Mouse (Mus musculus) lung, embryonic 16.5 days (tissue): ENCODE data around the gene 2210407C18Rik. TPM values are rescaled to one million over a fixed set of nuclear protein-coding genes. Genes with fewer than 3 reads are reported as not detected.

ENCODE experiments used
- ATAC-seq: fragments of 200-750 bp; cut with Nextera tagmentation; 2 replicates; pipeline ENCODE4 v1.8.0; 2017; ENCODE audit warnings: low read depth, mild to moderate bottlenecking, moderate library complexity
- H3K27ac ChIP-seq: fragments of 300-500 bp; sonication (generic); 2 replicates; pipeline ENCODE4 v1.5.1; 2014; ENCODE audit warnings: mild to moderate bottlenecking, control low read depth, low read length
- H3K27me3 ChIP-seq: fragments of 300-500 bp; sonication (generic); 2 replicates; pipeline ENCODE4 v1.6.1; 2014; ENCODE audit warnings: low read depth, low read length, mixed read lengths; ENCODE audit not compliant: control insufficient read depth, insufficient read depth
- H3K36me3 ChIP-seq: fragments of 300-500 bp; sonication (generic); 2 replicates; pipeline ENCODE4 v1.6.1; 2014; ENCODE audit warnings: low read length; ENCODE audit not compliant: control insufficient read depth, insufficient read depth
- H3K4me1 ChIP-seq: fragments of 300-500 bp; sonication (generic); replicated peaks from 2 replicates; pipeline ENCODE4 v1.6.1; 2014; ENCODE audit warnings: low read length, mixed read lengths; ENCODE audit not compliant: control insufficient read depth, insufficient read depth
- H3K4me2 ChIP-seq: fragments of 300-500 bp; sonication (generic); 2 replicates; pipeline ENCODE4 v1.6.1; 2014; ENCODE audit warnings: low read depth, low read length, control low read depth
- H3K4me3 ChIP-seq: fragments of 300-500 bp; sonication (generic); 2 replicates; pipeline ENCODE4 v1.5.1; 2014; ENCODE audit warnings: mild to moderate bottlenecking, low read length, control low read depth
- H3K9ac ChIP-seq: fragments of 300-500 bp; sonication (generic); 2 replicates; pipeline ENCODE4 v1.6.1; 2014; ENCODE audit warnings: low read length, control low read depth
- H3K9me3 ChIP-seq: fragments of 300-500 bp; sonication (generic); 2 replicates; pipeline ENCODE4 v1.6.1; 2016; ENCODE audit warnings: low read length; ENCODE audit not compliant: control insufficient read depth
- WGBS: fragments of 180-500 bp; shearing (Covaris S2); extraction: QIAGEN DNeasy Blood & Tissue Kit; methylation state at CpG from one replicate; pipeline ENCODE4 v1.1.7; 2014; 5-methylcytosine and 5-hydroxymethylcytosine counted together
- polyA plus RNA-seq: library from polyadenylated mRNA; unstranded; fragments of >200 nt; fragmentation: Nextera tagmentation; extraction: Ambion mirVana; gene quantifications from 2 replicates; pipeline ENCODE4 v1.2.1, GENCODE M21; 2015

Gene 2210407C18Rik
- polyA plus RNA-seq, 1 experiment from 2014 or later, result not detected

GRCm38 (mm10) chr11:58577430-58577829, 38.4 kb downstream of the 2210407C18Rik start, which contains the start of gene Olfr325:
Olfr325 (plus strand) TSS chr11:58577730.
- Histone ChIP-seq H3K4me1 (no peaks in the 10 kb centered on the region), H3K36me3 (no peaks in the 10 kb centered on the region), H3K4me2 (no peak within 1 kb of the TSS), H3K4me3 (no peak within 1 kb of the TSS), H3K9me3 (no peaks in the 10 kb centered on the region), H3K9ac (no peak within 1 kb of the TSS), H3K27ac (no peak within 1 kb of the TSS), H3K27me3 (no peaks in the 10 kb centered on the region)
- WGBS, result 50% methylated on average over 1 of the region's 1 CpGs
- no peak for ATAC-seq

GRCm38 (mm10) chr11:58570405-58570804, 45.5 kb downstream of the 2210407C18Rik start, which contains the start of gene Olfr224:
Olfr224 (minus strand) TSS chr11:58570553.
- H3K4me1 ChIP-seq, result no peaks in the 10 kb centered on the region
- no peaks in the 10 kb centered on the region for H3K27me3 ChIP-seq
- no peak within 1 kb of the TSS for H3K9ac ChIP-seq
- no peaks in the 10 kb centered on the region for H3K9me3 ChIP-seq
- no peaks in the 10 kb centered on the region for H3K36me3 ChIP-seq
- 54% methylated on average over 5 of the region's 5 CpGs for WGBS
- no peak within 1 kb of the TSS for H3K4me2 ChIP-seq
- H3K4me3 ChIP-seq, result no peak within 1 kb of the TSS
- ATAC-seq, result no peak
- H3K27ac ChIP-seq, result no peak within 1 kb of the TSS

Other genes with a start within 250 kb of the 2210407C18Rik start
- 0.33 TPM in 1 of 2 replicates, not detected in the other for gene Lypd8, start 237.0 kb downstream of the 2210407C18Rik start, polyA plus RNA-seq
- gene 1810065E05Rik, start 195.0 kb downstream of the 2210407C18Rik start, polyA plus RNA-seq, result not detected in 2 replicates
- gene Gm12253, start 183.5 kb downstream of the 2210407C18Rik start, polyA plus RNA-seq, result not detected in 2 replicates
- gene Lypd9, start 163.2 kb downstream of the 2210407C18Rik start, polyA plus RNA-seq, result not detected in 2 replicates
- not detected in 2 replicates for gene Olfr30, start 153.8 kb downstream of the 2210407C18Rik start, polyA plus RNA-seq
- gene Olfr332, start 123.5 kb downstream of the 2210407C18Rik start, polyA plus RNA-seq, result 0.14 and 0.19 TPM in 2 replicates
- not detected in 2 replicates for gene Olfr331, start 113.5 kb downstream of the 2210407C18Rik start, polyA plus RNA-seq
- not detected in 2 replicates for gene Olfr330, start 81.2 kb downstream of the 2210407C18Rik start, polyA plus RNA-seq
- gene Olfr329-ps, start 69.7 kb downstream of the 2210407C18Rik start, polyA plus RNA-seq, result not detected in 2 replicates
- 0.05 TPM in 1 of 2 replicates, not detected in the other for gene Olfr328, start 60.4 kb downstream of the 2210407C18Rik start, polyA plus RNA-seq
- not detected in 2 replicates for gene Olfr224, start 45.5 kb downstream of the 2210407C18Rik start, polyA plus RNA-seq
- not detected in 2 replicates for gene Olfr325, start 38.3 kb downstream of the 2210407C18Rik start, polyA plus RNA-seq
- not detected in 2 replicates for gene Olfr324, start 21.0 kb downstream of the 2210407C18Rik start, polyA plus RNA-seq
- not detected in 2 replicates for gene Olfr323, start 14.4 kb upstream of the 2210407C18Rik start, polyA plus RNA-seq
- gene Trim58, start 24.4 kb upstream of the 2210407C18Rik start, polyA plus RNA-seq, result 0.09 and 0.19 TPM in 2 replicates
- gene Olfr322, start 42.7 kb upstream of the 2210407C18Rik start, polyA plus RNA-seq, result not detected in 2 replicates
- gene Olfr320, start 65.0 kb upstream of the 2210407C18Rik start, polyA plus RNA-seq, result not detected in 2 replicates
- not detected in 2 replicates for gene Olfr319, start 83.1 kb upstream of the 2210407C18Rik start, polyA plus RNA-seq
- gene Olfr318, start 107.9 kb upstream of the 2210407C18Rik start, polyA plus RNA-seq, result not detected in 2 replicates
- not detected in 2 replicates for gene Olfr317, start 123.1 kb upstream of the 2210407C18Rik start, polyA plus RNA-seq
- gene Olfr316, start 136.7 kb upstream of the 2210407C18Rik start, polyA plus RNA-seq, result not detected in 2 replicates
- gene Olfr315, start 157.1 kb upstream of the 2210407C18Rik start, polyA plus RNA-seq, result not detected in 2 replicates
- not detected in 2 replicates for gene Olfr314, start 166.9 kb upstream of the 2210407C18Rik start, polyA plus RNA-seq
- 11.9 and 15.8 TPM in 2 replicates for gene Fam183b, start 185.9 kb upstream of the 2210407C18Rik start, polyA plus RNA-seq
- gene Olfr313, start 198.9 kb upstream of the 2210407C18Rik start, polyA plus RNA-seq, result not detected in 2 replicates
- gene Olfr312, start 213.2 kb upstream of the 2210407C18Rik start, polyA plus RNA-seq, result 0.08 TPM in 1 of 2 replicates, not detected in the other
- not detected in 2 replicates for gene Olfr311, start 223.2 kb upstream of the 2210407C18Rik start, polyA plus RNA-seq
- gene Gm12258, start 231.1 kb upstream of the 2210407C18Rik start, polyA plus RNA-seq, result 8.0 and 9.0 TPM in 2 replicates